Mouse (Mus musculus): Measurements from ENCODE around the gene Ppil1. TPM values are rescaled to one million over a fixed set of nuclear protein-coding genes. Genes with fewer than 3 reads are reported as not detected.
"Not testable (repeated sequence)": the region's sequence is repeated elsewhere in the genome, so short reads cannot be mapped to it uniquely, and the experiment has no call there.

The Ppil1 gene
- polyA plus RNA-seq, 1 experiment from 2014 or later, result 171 TPM

DNA sequence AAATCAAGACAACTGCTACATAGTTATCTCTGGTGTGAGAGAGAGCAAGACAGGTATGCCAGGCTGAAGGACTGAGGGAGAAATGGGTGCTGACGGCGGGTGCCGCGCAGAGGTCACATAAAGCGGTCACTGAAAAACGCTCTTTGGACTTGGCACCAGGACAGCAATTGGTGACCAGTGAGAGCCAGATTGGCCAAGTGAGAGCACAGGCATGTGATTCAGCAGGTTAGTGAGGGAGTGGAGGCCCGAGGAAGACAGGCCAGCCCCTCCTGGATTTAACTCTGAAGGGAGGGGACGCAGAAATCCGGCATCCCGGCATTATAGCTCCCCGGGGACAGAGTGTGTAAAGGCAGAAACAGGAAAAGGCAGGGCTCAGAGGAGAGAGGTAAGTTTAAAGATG, 9.9 kb upstream of the Ppil1 start:
- H3K9me3 ChIP-seq (replicated peaks), result no peaks in the 10 kb centered on the region
- no peak overlapping the region for H3K4me2 ChIP-seq
- H3K9ac ChIP-seq, result no peak overlapping the region
- peaks cover 25% of the 10 kb centered on the region for H3K4me1 ChIP-seq
- peak overlapping the region; percentile 64 for H3K27ac ChIP-seq
- H3K36me3 ChIP-seq, result peaks cover 4% of the 10 kb centered on the region; the same call in 1 of the 2 replicates
- 64% methylated on average over 11 of the region's 11 CpGs for WGBS
- no peak for ATAC-seq (replicated peaks; ENCODE audit: low FRiP score)
- no peaks in the 10 kb centered on the region for H3K27me3 ChIP-seq
- H3K4me3 ChIP-seq (replicated peaks), result no peak overlapping the region

DNA sequence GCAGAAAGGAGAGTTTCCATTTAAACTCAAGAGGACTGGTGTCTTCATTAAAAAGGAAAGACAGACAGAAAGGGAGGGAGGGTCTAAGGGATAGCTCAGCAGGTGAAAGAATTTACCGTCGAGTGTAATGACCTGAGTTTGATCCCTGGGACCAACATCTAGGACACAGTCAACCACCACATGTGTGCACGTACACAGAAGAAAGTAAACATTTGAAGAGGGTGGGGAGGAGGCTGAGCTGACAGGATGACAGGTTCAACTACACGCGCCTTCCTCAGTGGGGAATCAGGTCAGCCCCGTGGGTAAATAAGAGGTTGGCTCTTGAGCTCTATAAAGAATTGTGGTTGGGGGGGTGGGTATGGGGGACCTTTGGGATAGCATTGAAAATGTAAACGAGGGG, 9.2 kb upstream of the Ppil1 start:
- Histone ChIP-seq H3K9me3 (replicated peaks) (no peaks in the 10 kb centered on the region), H3K36me3 (no peaks in the 10 kb centered on the region), H3K27ac (no peak overlapping the region), H3K4me2 (no peak overlapping the region), H3K27me3 (no peaks in the 10 kb centered on the region), H3K9ac (no peak overlapping the region), H3K4me1 (peaks cover 27% of the 10 kb centered on the region), H3K4me3 (replicated peaks) (no peak overlapping the region)
- no peak for ATAC-seq (replicated peaks; ENCODE audit: low FRiP score)
- WGBS, result 76% methylated on average over 7 of the region's 7 CpGs

DNA sequence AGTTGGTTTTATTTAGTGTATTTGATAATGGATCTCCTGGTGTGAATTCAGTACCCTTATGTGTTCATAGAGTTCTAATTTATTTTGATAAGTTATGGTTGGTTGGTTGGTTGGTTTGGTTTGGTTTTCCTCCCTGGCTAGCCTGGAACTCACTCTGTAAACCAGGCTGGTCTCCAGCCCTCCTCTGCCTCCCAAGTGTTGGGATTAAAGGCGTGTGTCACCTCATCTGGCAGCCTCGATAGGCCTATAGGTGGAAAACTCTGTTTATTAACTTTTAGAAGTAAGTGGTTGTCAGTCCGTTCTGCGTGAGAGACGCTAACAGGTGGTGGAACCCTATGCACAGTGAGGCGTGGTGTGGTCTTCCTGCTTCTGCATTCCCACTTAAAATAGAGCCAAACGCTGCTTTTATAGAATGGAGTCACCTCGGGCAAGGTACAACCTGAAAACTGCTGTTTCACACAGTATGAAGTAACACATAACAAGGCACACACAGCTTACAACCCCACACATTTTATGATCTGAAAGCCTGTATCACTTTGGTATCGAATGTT, 6.2 kb upstream of the Ppil1 start:
- no peak overlapping the region for H3K4me3 ChIP-seq (replicated peaks)
- H3K27ac ChIP-seq, result no peak overlapping the region; the same call in 1 of the 2 replicates
- H3K27me3 ChIP-seq, result no peaks in the 10 kb centered on the region
- ATAC-seq (replicated peaks; ENCODE audit: low FRiP score), result no peak
- WGBS, result 89% methylated on average over 9 of the region's 9 CpGs
- peaks cover 24% of the 10 kb centered on the region for H3K4me1 ChIP-seq
- H3K9ac ChIP-seq, result no peak overlapping the region
- H3K36me3 ChIP-seq, result no peaks in the 10 kb centered on the region
- no peaks in the 10 kb centered on the region for H3K9me3 ChIP-seq (replicated peaks)
- H3K4me2 ChIP-seq, result 0 out of 2 replicates have a peak overlapping the region, but pooled peaks have one; percentile 68

DNA sequence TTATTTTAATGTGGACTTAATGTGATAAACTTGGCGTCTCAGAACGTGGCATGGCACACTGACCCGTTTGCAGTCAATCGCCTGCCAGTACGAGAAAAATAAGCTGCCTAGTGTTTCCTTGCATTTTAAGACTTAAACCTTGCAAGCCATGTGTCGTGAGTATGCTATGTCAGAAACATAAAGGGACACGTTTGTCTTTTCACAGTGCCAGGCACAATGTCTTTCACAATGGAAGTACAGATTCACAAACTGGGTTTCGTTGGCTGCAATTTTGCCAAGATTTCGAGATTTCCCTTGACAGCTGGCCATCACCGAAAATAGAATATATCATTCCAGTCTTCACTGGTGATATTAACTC, 5.3 kb upstream of the Ppil1 start:
- H3K4me3 ChIP-seq (replicated peaks), result peak overlapping the region; percentile 81
- H3K9me3 ChIP-seq (replicated peaks), result no peaks in the 10 kb centered on the region
- H3K27ac ChIP-seq, result peak overlapping the region; percentile 95
- H3K9ac ChIP-seq, result peak overlapping the region; percentile 90
- no peaks in the 10 kb centered on the region for H3K36me3 ChIP-seq
- H3K4me2 ChIP-seq, result peak overlapping the region; percentile 68
- 21% methylated on average over 10 of the region's 10 CpGs for WGBS
- H3K4me1 ChIP-seq, result peaks cover 28% of the 10 kb centered on the region
- no peak for ATAC-seq (replicated peaks; ENCODE audit: low FRiP score)
- H3K27me3 ChIP-seq, result no peaks in the 10 kb centered on the region

DNA sequence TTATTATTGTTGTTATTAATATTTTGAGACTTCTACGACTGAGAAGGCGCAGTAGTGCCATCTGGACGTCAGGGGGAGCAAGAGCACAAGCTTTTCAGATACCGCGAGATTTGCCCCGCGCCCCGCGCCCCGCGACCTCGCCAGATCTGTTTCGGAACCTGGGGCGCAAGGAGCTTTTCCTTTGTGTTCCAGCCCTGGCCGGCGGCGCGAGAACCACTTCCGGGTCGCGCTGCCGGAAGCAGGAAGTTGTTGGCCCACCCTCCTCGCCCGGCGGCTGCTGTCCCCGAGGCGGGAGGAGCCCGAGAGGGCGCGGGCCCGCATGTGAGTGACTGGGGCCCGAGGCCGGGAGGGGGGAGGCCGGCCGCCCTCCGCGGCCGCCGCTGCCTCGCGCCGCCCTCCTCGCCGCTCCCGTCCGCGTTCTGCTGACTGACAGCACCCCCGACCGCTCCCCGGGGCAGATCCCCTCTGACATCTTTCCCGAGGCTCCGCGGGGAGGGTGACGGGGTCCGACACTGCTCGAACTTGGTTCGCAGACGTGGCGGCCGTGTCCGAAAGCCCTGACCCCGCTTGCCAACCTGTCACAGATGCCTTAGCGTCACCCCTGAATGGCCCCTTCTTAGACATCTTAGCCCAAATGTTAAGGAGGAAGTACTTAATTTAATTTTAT, 4.8 kb upstream of the Ppil1 start, which contains the start of gene BC004004:
Gene BC004004 (plus strand): TSS at position 107 of the 667 bp plus-strand sequence.
- under 1% methylated on average over 48 of the region's 63 CpGs for WGBS
- ATAC-seq (replicated peaks; ENCODE audit: low FRiP score), result peak; percentile 87
- H3K27ac ChIP-seq, result peak within 1 kb of the TSS; percentile 95

DNA sequence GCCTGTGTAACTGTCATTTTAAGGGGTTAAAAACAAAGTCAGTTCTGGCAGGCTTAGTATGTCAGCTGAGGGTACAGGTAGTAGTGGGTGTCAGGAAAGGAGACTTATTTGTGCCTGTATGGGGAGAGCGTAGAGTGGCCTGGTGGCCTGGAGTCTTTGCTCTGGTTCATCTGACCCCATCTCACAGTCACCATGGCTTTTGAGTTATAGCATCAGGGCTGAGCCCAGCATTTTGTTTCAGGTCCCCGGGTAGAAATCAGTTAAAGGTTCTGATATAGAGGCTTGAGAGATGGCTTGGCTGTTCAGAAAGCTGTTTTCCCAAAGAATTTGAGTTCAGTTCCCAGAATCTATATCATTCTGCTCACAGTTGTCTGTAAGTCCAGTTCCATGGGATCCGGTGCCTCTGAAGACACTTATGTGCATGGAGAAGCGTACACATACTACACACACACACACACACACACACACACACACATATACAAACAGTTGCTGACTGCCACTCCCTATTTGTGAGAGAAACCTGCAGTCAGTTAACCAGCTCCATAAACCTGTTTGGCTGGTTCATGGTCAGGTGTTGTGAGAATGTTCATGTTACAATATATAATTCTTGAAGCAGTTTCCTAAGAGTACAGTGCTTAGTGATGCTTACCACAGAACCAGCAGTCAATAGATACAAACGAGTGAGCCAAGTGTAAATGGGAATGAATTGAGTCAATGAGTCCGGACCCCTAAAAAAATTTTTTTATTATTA, 4.1 kb upstream of the Ppil1 start:
- no peaks in the 10 kb centered on the region for H3K27me3 ChIP-seq
- WGBS, result 52% methylated on average over 6 of the region's 6 CpGs
- peaks cover 29% of the 10 kb centered on the region for H3K4me1 ChIP-seq
- peak overlapping the region; percentile 95 for H3K27ac ChIP-seq
- H3K4me3 ChIP-seq (replicated peaks), result peak overlapping the region; percentile 81
- no peaks in the 10 kb centered on the region for H3K36me3 ChIP-seq
- H3K9ac ChIP-seq, result peak overlapping the region; percentile 90
- no peak; the same call in 1 of the 2 replicates for ATAC-seq (replicated peaks; ENCODE audit: low FRiP score)
- H3K9me3 ChIP-seq (replicated peaks), result no peaks in the 10 kb centered on the region
- peak overlapping the region; percentile 68 for H3K4me2 ChIP-seq

More for the DNA sequence above, 4.8 kb upstream of the Ppil1 start, which contains the start of gene BC004004:
- Histone ChIP-seq H3K27me3 (no peaks in the 10 kb centered on the region), H3K4me1 (peaks cover 28% of the 10 kb centered on the region), H3K4me3 (replicated peaks) (peak within 1 kb of the TSS; percentile 81), H3K9me3 (replicated peaks) (no peaks in the 10 kb centered on the region), H3K36me3 (no peaks in the 10 kb centered on the region), H3K4me2 (peak within 1 kb of the TSS; percentile 68), H3K9ac (peak within 1 kb of the TSS; percentile 90)

DNA sequence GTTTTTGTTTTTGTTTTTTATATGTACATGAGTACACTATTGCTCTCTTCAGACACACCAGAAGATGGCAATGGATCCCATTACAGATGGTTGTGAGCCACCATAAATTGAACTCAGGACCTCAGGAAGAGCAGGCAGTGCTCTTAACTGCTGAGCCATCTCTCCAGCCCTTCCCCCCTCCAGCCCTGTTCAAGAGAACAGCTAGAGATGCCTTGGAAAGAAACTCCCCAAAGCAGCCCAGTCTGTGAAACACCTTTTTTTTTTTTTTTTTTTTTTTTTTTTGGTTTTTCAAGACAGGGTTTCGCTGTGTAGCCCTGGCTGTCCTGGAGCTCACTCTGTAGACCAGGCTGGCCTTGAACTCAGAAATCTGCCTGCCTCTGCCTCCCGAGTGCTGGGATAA, 3.1 kb upstream of the Ppil1 start:
- not testable (repeated sequence) for ATAC-seq (replicated peaks; ENCODE audit: low FRiP score); H3K9me3 ChIP-seq (replicated peaks); H3K27me3 ChIP-seq; H3K4me3 ChIP-seq (replicated peaks); H3K36me3 ChIP-seq; H3K4me2 ChIP-seq; H3K9ac ChIP-seq
- 92% methylated on average over 2 of the region's 2 CpGs for WGBS
- peak overlapping the region; percentile 95; the same call in 1 of the 2 replicates for H3K27ac ChIP-seq
- H3K4me1 ChIP-seq, result peaks cover 38% of the 10 kb centered on the region

DNA sequence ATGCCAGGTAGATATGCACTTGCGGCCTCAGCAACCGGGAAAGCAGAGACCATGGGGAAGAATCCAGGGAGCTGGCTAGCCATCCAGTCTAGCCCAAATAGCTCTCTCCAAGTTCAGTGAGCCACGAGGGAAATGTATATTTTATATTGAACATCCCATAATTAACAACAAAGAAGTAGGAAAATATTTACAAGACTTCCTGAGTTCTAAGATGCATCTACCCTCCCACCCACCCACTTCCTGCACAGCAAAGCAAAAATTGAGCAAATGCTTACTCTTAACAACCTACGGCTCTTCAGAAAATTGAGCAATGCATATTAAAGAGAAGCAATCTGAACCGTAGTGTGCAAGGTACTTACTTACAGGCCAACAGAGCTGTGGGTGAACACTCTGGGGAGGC, 774 bp upstream of the Ppil1 start:
- peak overlapping the region; percentile 63; the same call in 1 of the 2 replicates for H3K4me3 ChIP-seq (replicated peaks)

DNA sequence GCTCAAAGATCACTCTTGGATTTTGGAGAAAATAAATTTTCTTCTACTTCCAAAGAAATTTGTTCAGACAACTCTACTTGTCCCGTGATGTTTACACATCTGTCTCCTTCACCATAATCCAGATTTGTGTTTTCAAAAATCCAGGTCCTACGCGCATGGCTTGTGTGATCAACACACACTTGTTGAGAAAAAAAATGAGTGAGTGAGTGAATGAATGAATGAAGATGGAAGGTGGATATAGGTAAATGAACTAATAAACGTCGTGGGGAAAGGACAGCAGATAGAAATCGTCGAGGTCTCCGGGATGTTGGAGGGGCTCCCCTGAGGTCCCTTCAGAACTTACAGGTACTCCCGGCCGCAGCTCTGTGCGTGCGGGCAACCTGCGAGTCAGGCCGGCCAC, 569 bp downstream of the Ppil1 start:
- Histone ChIP-seq H3K9ac (peak overlapping the region; percentile 71), H3K27me3 (no peaks in the 10 kb centered on the region), H3K9me3 (replicated peaks) (no peaks in the 10 kb centered on the region), H3K27ac (peak overlapping the region; percentile 100), H3K36me3 (peaks cover 28% of the 10 kb centered on the region), H3K4me3 (replicated peaks) (peak overlapping the region; percentile 63), H3K4me2 (peak overlapping the region; percentile 76), H3K4me1 (peaks cover 57% of the 10 kb centered on the region)
- WGBS, result under 1% methylated on average over 14 of the region's 14 CpGs
- no peak for ATAC-seq (replicated peaks; ENCODE audit: low FRiP score)

More for the DNA sequence above, 774 bp upstream of the Ppil1 start:
- peaks cover 53% of the 10 kb centered on the region for H3K4me1 ChIP-seq
- peak overlapping the region; percentile 100 for H3K27ac ChIP-seq
- ATAC-seq (replicated peaks; ENCODE audit: low FRiP score), result no peak
- 78% methylated on average over 5 of the region's 5 CpGs for WGBS
- H3K9ac ChIP-seq, result peak overlapping the region; percentile 71
- no peaks in the 10 kb centered on the region for H3K27me3 ChIP-seq
- no peaks in the 10 kb centered on the region for H3K9me3 ChIP-seq (replicated peaks)
- peaks cover 20% of the 10 kb centered on the region for H3K36me3 ChIP-seq
- H3K4me2 ChIP-seq, result peak overlapping the region; percentile 76

DNA sequence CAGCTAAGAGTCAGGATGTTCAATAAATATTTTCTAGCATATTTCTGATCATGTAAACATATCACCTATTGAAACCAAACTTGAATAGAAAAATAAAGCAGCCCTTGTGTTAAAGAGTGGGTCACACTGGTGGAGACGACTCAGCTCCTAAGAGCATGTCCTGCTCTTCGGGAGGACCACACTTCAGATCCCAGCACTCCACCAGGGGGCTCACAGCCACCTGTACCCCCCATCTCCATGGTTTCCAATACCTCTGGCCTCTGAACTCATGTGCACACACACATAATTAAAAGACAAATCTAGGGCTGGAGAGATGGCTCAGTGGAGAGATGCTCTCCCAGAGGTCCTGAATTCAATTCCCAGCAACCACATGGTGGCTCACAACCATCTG, 1.7 kb downstream of the Ppil1 start:
- peaks cover 61% of the 10 kb centered on the region for H3K4me1 ChIP-seq
- peak overlapping the region; percentile 71 for H3K9ac ChIP-seq
- no peak for ATAC-seq (replicated peaks; ENCODE audit: low FRiP score)

DNA sequence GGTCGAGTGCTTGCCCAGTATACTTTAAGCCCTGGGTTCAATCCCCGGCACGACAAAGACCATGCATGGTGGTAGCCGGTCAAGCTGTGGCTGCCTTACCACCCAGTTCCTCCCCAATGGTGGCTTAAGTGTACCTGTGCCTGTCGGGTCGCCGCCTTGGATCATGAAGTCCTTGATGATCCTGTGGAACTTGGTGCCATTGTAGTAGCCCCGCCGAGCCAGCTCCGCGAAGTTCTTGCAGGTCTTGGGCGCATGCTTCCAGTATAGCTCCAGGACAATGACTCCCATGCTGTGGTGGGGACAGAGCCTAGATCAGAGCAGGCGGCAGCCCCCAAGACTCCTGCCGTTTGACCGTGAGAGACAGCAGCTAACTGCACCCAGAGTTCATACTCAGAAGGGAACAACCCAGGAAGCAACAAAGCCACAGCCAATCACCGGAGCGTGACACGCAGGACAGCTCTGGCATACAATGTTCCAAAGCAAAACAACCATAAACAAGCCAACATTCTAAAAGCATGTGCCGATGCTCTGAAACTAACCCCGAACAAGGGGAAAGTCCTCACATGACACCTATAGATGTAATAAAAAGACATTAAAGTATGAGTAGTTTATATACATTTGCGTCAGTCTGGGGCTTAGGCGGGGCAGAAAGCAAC, 2.3 kb downstream of the Ppil1 start:
- Histone ChIP-seq H3K27ac (0 out of 2 replicates have a peak overlapping the region, but pooled peaks have one; percentile 18), H3K27me3 (no peaks in the 10 kb centered on the region), H3K9ac (no peak overlapping the region; the same call in 1 of the 2 replicates), H3K4me2 (peak overlapping the region; percentile 76), H3K9me3 (replicated peaks) (no peaks in the 10 kb centered on the region), H3K36me3 (peaks cover 44% of the 10 kb centered on the region), H3K4me3 (replicated peaks) (peak overlapping the region; percentile 63; the same call in 1 of the 2 replicates), H3K4me1 (peaks cover 66% of the 10 kb centered on the region)
- WGBS, result 85% methylated on average over 22 of the region's 22 CpGs
- ATAC-seq (replicated peaks; ENCODE audit: low FRiP score), result no peak

More for the DNA sequence above, 1.7 kb downstream of the Ppil1 start:
- Histone ChIP-seq H3K36me3 (peaks cover 39% of the 10 kb centered on the region), H3K27me3 (no peaks in the 10 kb centered on the region), H3K4me2 (peak overlapping the region; percentile 76), H3K9me3 (replicated peaks) (no peaks in the 10 kb centered on the region), H3K4me3 (replicated peaks) (peak overlapping the region; percentile 63), H3K27ac (no peak overlapping the region)
- WGBS, result 40% methylated on average over 2 of the region's 2 CpGs
